Mouse (Mus musculus) c-Kit-positive CD71-negative TER-119-negative erythroid progenitor cells, embryonic 14.5 days (primary cell): ENCODE data around the gene Pou2f3.

Experiments
- DNase-seq: peaks from one replicate; pipeline ENCODE4 v3.0.0-alpha.2; 2013; ENCODE audit warnings: low read depth

The Pou2f3 gene

DNA sequence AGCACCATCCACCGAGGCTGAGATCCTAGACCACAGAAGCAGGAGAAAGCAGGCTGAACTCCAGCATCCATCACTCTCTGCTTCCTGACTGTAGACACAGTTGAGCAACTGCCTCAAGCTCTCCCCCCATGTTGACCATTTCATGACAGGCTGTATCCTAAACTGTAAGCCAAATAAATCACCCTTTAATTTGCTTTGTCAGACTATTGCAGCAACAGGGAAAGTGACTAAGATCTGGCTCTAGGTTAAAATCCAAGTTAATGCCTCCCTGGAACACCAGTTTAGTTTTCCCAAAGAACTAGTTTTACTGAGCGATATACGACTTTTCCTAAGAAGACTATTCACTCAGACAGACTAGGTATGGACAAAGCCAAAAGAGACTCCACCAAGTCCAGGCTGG, 131.5 kb downstream of the Pou2f3 start:
- DNase-seq, result no peak

DNA sequence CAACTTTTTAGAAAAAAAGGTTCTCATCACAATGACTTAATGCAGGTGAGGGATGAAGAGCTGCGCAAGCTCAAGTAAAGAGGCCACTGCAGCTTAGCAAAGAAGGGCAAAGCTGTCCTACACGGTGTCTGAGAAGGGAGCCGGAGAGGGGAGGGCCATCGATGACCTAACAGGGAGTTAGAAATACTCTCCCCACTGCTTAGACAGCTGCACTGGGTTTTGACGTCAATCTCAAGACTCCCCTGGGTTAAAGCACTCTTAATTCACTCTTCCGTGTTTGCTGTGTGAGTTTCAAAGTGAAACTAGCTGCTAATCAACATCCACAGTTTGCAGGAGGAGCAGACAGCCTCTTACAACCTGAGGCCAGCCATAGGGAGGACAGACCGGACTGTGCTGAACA, 134.0 kb downstream of the Pou2f3 start:
- no peak for DNase-seq

DNA sequence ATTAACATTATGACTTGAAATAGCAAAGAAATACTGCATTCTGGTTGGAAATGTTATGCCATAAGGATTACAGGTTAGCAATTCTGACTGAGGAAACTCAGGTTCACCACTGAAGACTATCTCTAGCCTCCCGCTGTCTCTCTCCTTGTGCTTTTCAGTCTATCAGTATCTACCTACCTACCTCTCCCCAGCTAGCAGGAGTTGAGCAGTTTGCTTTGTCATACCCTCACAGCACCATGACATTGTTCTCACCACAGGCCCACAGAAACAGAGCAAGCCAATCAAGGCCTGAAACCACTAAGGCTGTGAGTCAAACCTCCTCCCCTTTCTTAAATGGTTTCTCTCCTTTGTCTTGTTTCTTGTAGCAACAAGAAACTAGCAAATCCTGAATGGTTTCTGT, 135.6 kb downstream of the Pou2f3 start:
- no peak for DNase-seq
